24 mouse cellular contexts compared by ENCODE assay signal in genomic region chr3:39248712-39249111, GRCm38 (mm10).
DNase-seq lines count a peak whose midpoint lies in the region; ATAC-seq and TF ChIP-seq lines count a peak whose summit lies in the region.
"Had no signal": no experiment of that assay in that cellular context is flagged by ENCODE, and none has a peak within 500 bp of the region (broad histone marks: within the 10 kb centered on the region; RNA-seq: fewer than 3 reads in every experiment).

No protein-coding gene starts in this region.

- DNase-seq in heart, embryonic 10.5 days (ENCODE audit: low spot score) = no peak
- no peak for DNase-seq in heart, adult 8-10 months (ENCODE audit: low spot score)
- peak; percentile 39 for DNase-seq in brain, embryonic 14.5 days (ENCODE audit: low read depth)
- DNase-seq: adrenal gland, postnatal 25 days; gastrocnemius, postnatal 14 days; heart, adult 11 months; kidney, adult 8-10 months; layer of hippocampus, postnatal 36 days; thymus, adult 18-20 months; thymus, postnatal 25 days had no signal

- TF ChIP-seq CTCF in brain, embryonic 14.5 days (IDR thresholded peaks at IDR 0.05; ENCODE audit: borderline replicate concordance, extremely low read depth, insufficient read depth, insufficient read length) = no peak

- H3K4me2 ChIP-seq in heart, embryonic 11.5 days = peak overlapping the region; percentile 22; the same call in 1 of the 2 replicates
- H3K4me2 ChIP-seq in heart, embryonic 16.5 days (ENCODE audit: low read depth, low read length) = peak overlapping the region; percentile 43; the same call in 1 of the 2 replicates
- no peak overlapping the region for H3K4me2 ChIP-seq in forebrain, embryonic 16.5 days (ENCODE audit: low read length)
- no peak overlapping the region for H3K4me2 ChIP-seq in kidney, embryonic 16.5 days (replicated peaks; ENCODE audit: low read depth, low read length)
- H3K4me2 ChIP-seq: embryonic facial prominence, embryonic 13.5 days; hindbrain, embryonic 13.5 days; liver, embryonic 12.5 days; midbrain, embryonic 12.5 days; neural tube, embryonic 12.5 days had no signal

- WGBS in heart, embryonic 11.5 days (ENCODE audit: insufficient replicate concordance) = 19% methylated on average over 4 of the region's 4 CpGs
- WGBS in heart, embryonic 10.5 days = 33% methylated on average over 4 of the region's 4 CpGs
- whole genome bisulfite sequencing in heart, embryonic 16.5 days = 15% methylated on average over 4 of the region's 4 CpGs
- WGBS in forebrain, embryonic 16.5 days = 39% methylated on average over 4 of the region's 4 CpGs
- 55% methylated on average over 4 of the region's 4 CpGs for WGBS in kidney, embryonic 16.5 days

- H3K9me3 ChIP-seq in heart, embryonic 11.5 days (replicated peaks; ENCODE audit: control insufficient read depth, low read length) = no peaks in the 10 kb centered on the region
- H3K9me3 ChIP-seq in heart, embryonic 10.5 days = no peaks in the 10 kb centered on the region
- H3K9me3 ChIP-seq in heart, embryonic 16.5 days (replicated peaks; ENCODE audit: control insufficient read depth, low read length) = no peaks in the 10 kb centered on the region
- H3K9me3 ChIP-seq in forebrain, embryonic 16.5 days (ENCODE audit: control insufficient read depth, low read length) = no peaks in the 10 kb centered on the region
- H3K9me3 ChIP-seq in kidney, embryonic 16.5 days (ENCODE audit: low read length) = no peaks in the 10 kb centered on the region
- H3K9me3 ChIP-seq: embryonic facial prominence, embryonic 13.5 days; hindbrain, embryonic 13.5 days; liver, embryonic 12.5 days; midbrain, embryonic 12.5 days; neural tube, embryonic 12.5 days had no signal

- no peak overlapping the region for H3K9ac ChIP-seq in heart, embryonic 11.5 days (ENCODE audit: low read depth, low read length)
- no peak overlapping the region for H3K9ac ChIP-seq in heart, embryonic 16.5 days (ENCODE audit: low read length)
- no peak overlapping the region for H3K9ac ChIP-seq in forebrain, embryonic 16.5 days (replicated peaks; ENCODE audit: low read depth, low read length)
- H3K9ac ChIP-seq in kidney, embryonic 16.5 days (replicated peaks; ENCODE audit: low read length) = no peak overlapping the region
- H3K9ac ChIP-seq: embryonic facial prominence, embryonic 13.5 days; hindbrain, embryonic 13.5 days; liver, embryonic 12.5 days; liver, postnatal 0 days; midbrain, embryonic 12.5 days; neural tube, embryonic 12.5 days had no signal

- no peak for ATAC-seq in heart, embryonic 11.5 days (replicated peaks; ENCODE audit: insufficient number of reproducible peaks, low FRiP score, low TSS enrichment)
- ATAC-seq in heart, embryonic 16.5 days (replicated peaks; ENCODE audit: extremely low read depth, insufficient read depth, low FRiP score) = peak; percentile 77
- ATAC-seq in forebrain, embryonic 16.5 days = no peak
- ATAC-seq in kidney, embryonic 16.5 days (ENCODE audit: low FRiP score, low TSS enrichment) = no peak
- ATAC-seq: intestine, embryonic 16.5 days; liver, embryonic 12.5 days; liver, postnatal 0 days had no signal

- H3K36me3 ChIP-seq in heart, embryonic 11.5 days (ENCODE audit: control insufficient read depth, insufficient read depth, low read length) = no peaks in the 10 kb centered on the region
- H3K36me3 ChIP-seq in heart, embryonic 10.5 days = no peaks in the 10 kb centered on the region
- H3K36me3 ChIP-seq in heart, embryonic 16.5 days (ENCODE audit: control insufficient read depth, insufficient read depth) = no peaks in the 10 kb centered on the region
- H3K36me3 ChIP-seq in forebrain, embryonic 16.5 days (ENCODE audit: control insufficient read depth, insufficient read depth) = no peaks in the 10 kb centered on the region
- no peaks in the 10 kb centered on the region for H3K36me3 ChIP-seq in kidney, embryonic 16.5 days (ENCODE audit: insufficient read depth, low read length)
- H3K36me3 ChIP-seq: embryonic facial prominence, embryonic 13.5 days; hindbrain, embryonic 13.5 days; liver, embryonic 12.5 days; midbrain, embryonic 12.5 days; neural tube, embryonic 12.5 days had no signal

- H3K27me3 ChIP-seq in heart, embryonic 11.5 days (ENCODE audit: control insufficient read depth, insufficient read depth, low read length) = no peaks in the 10 kb centered on the region
- no peaks in the 10 kb centered on the region for H3K27me3 ChIP-seq in heart, embryonic 10.5 days (ENCODE audit: insufficient read depth, poor library complexity, severe bottlenecking)
- no peaks in the 10 kb centered on the region for H3K27me3 ChIP-seq in heart, embryonic 16.5 days (ENCODE audit: control insufficient read depth, insufficient read depth, low read length)
- no peaks in the 10 kb centered on the region for H3K27me3 ChIP-seq in forebrain, embryonic 16.5 days (replicated peaks; ENCODE audit: control insufficient read depth, insufficient read depth, low read length)
- H3K27me3 ChIP-seq in kidney, embryonic 16.5 days (ENCODE audit: insufficient read depth, low read length) = no peaks in the 10 kb centered on the region
- H3K27me3 ChIP-seq: embryonic facial prominence, embryonic 13.5 days; hindbrain, embryonic 13.5 days; liver, embryonic 12.5 days; megakaryocyte, embryonic 14.5 days; midbrain, embryonic 12.5 days; neural tube, embryonic 12.5 days had no signal

- H3K4me3 ChIP-seq in heart, embryonic 11.5 days (ENCODE audit: low read depth, low read length) = no peak overlapping the region
- H3K4me3 ChIP-seq in heart, embryonic 10.5 days = no peak overlapping the region
- H3K4me3 ChIP-seq in heart, embryonic 16.5 days (ENCODE audit: low read length) = no peak overlapping the region
- no peak overlapping the region for H3K4me3 ChIP-seq in forebrain, embryonic 16.5 days (replicated peaks; ENCODE audit: low read length)
- H3K4me3 ChIP-seq in kidney, embryonic 16.5 days (ENCODE audit: low read length) = no peak overlapping the region
- H3K4me3 ChIP-seq: embryonic facial prominence, embryonic 13.5 days; hindbrain, embryonic 13.5 days; liver, embryonic 12.5 days; megakaryocyte, embryonic 14.5 days; midbrain, embryonic 12.5 days; myocyte; neural tube, embryonic 12.5 days had no signal

- H3K27ac ChIP-seq in heart, embryonic 11.5 days (ENCODE audit: low read depth, low read length) = no peak overlapping the region; the same call in 1 of the 2 replicates
- H3K27ac ChIP-seq in heart, embryonic 10.5 days = no peak overlapping the region
- H3K27ac ChIP-seq in heart, embryonic 16.5 days (ENCODE audit: low read length) = peak overlapping the region; percentile 81
- 0 out of 2 replicates have a peak overlapping the region, but pooled peaks have one; percentile 14 for H3K27ac ChIP-seq in forebrain, embryonic 16.5 days (ENCODE audit: low read length)
- no peak overlapping the region for H3K27ac ChIP-seq in kidney, embryonic 16.5 days (ENCODE audit: low read length)
- H3K27ac ChIP-seq: embryonic facial prominence, embryonic 13.5 days; hindbrain, embryonic 13.5 days; liver, embryonic 12.5 days; midbrain, embryonic 12.5 days; neural tube, embryonic 12.5 days; stomach, postnatal 0 days had no signal

- peaks cover 15% of the 10 kb centered on the region; the same call in 1 of the 2 replicates for H3K4me1 ChIP-seq in heart, embryonic 11.5 days (ENCODE audit: control insufficient read depth, insufficient read depth, low read length)
- H3K4me1 ChIP-seq in heart, embryonic 10.5 days = peaks cover 16% of the 10 kb centered on the region
- H3K4me1 ChIP-seq in heart, embryonic 16.5 days (ENCODE audit: control insufficient read depth, insufficient read depth, low read length) = peaks cover 15% of the 10 kb centered on the region
- 0 out of 2 replicates have a peak, but pooled peaks cover 2% of the 10 kb centered on the region for H3K4me1 ChIP-seq in forebrain, embryonic 16.5 days (replicated peaks; ENCODE audit: control insufficient read depth, insufficient read depth, low read length)
- peaks cover 11% of the 10 kb centered on the region; the same call in 1 of the 2 replicates for H3K4me1 ChIP-seq in kidney, embryonic 16.5 days (ENCODE audit: insufficient read depth, low read length)
- H3K4me1 ChIP-seq: embryonic facial prominence, embryonic 13.5 days; liver, embryonic 12.5 days; megakaryocyte, embryonic 14.5 days had no signal

- no peak for TF ChIP-seq POLR2A in brain, embryonic 14.5 days (IDR thresholded peaks at IDR 0.05; ENCODE audit: borderline replicate concordance, extremely low read depth, insufficient read depth, insufficient read length, poor library complexity, severe bottlenecking)

Comparison
In these comparisons a context has a peak if more than half of its experiments do, and no peak if none do; other contexts are left out.
1. H3K27ac ChIP-seq: peak in heart, embryonic 16.5 days (single experiment) and forebrain, embryonic 16.5 days (single experiment); none in heart, embryonic 11.5 days (single experiment), heart, embryonic 10.5 days (single experiment) and kidney, embryonic 16.5 days (single experiment).
2. H3K4me2 ChIP-seq: peak in heart, embryonic 11.5 days (single experiment) and heart, embryonic 16.5 days (single experiment); none in forebrain, embryonic 16.5 days (single experiment) and kidney, embryonic 16.5 days (single experiment).